ENCODE assay signal across 10 mouse cellular contexts in genomic region chr6:52171938-52172337, GRCm38 (mm10). TPM values are rescaled to one million over a fixed set of nuclear protein-coding genes. Genes with fewer than 3 reads are reported as not detected.
DNase-seq lines count a peak whose midpoint lies in the region; ATAC-seq lines count a peak whose summit lies in the region.
"Had no signal": no experiment of that assay in that cellular context is flagged by ENCODE, and none has a peak within 500 bp of the region (broad histone marks: within the 10 kb centered on the region; RNA-seq: fewer than 3 reads in every experiment).

No protein-coding gene starts in this region.

- intact Hi-C loops in heart, postnatal 14 days (cut with DNase I) = no loop called here

- WGBS in heart, embryonic 14.5 days = 9% methylated on average over 7 of the region's 7 CpGs
- WGBS in embryonic facial prominence, embryonic 15.5 days = 8% methylated on average over 7 of the region's 7 CpGs
- WGBS in kidney, embryonic 16.5 days = 7% methylated on average over 7 of the region's 7 CpGs
- WGBS in neural tube, embryonic 12.5 days = 7% methylated on average over 7 of the region's 7 CpGs

- no peaks in the 10 kb centered on the region for H3K9me3 ChIP-seq in heart, embryonic 14.5 days (ENCODE audit: control insufficient read depth, low read length)
- H3K9me3 ChIP-seq in embryonic facial prominence, embryonic 15.5 days (replicated peaks) = no peaks in the 10 kb centered on the region
- H3K9me3 ChIP-seq in kidney, embryonic 16.5 days (ENCODE audit: low read length) = no peaks in the 10 kb centered on the region
- H3K9me3 ChIP-seq in neural tube, embryonic 12.5 days = no peaks in the 10 kb centered on the region

- H3K4me2 ChIP-seq in heart, embryonic 14.5 days (ENCODE audit: low read length) = peak overlapping the region; percentile 52; the same call in 1 of the 2 replicates
- peak overlapping the region; percentile 37; the same call in 1 of the 2 replicates for H3K4me2 ChIP-seq in embryonic facial prominence, embryonic 15.5 days (replicated peaks)
- peak overlapping the region; percentile 50 for H3K4me2 ChIP-seq in kidney, embryonic 16.5 days (replicated peaks; ENCODE audit: low read depth, low read length)
- H3K4me2 ChIP-seq in neural tube, embryonic 12.5 days (replicated peaks) = peak overlapping the region; percentile 99

- H3K27ac ChIP-seq in heart, embryonic 14.5 days (replicated peaks in 1 of 2; ENCODE audit: control insufficient read depth in 1 of 2, insufficient read depth in 1 of 2, low read depth in 2 of 2, low read length in 2 of 2) = no peak overlapping the region
- H3K27ac ChIP-seq in embryonic facial prominence, embryonic 15.5 days (replicated peaks) = no peak overlapping the region
- peak overlapping the region; percentile 85 for H3K27ac ChIP-seq in kidney, embryonic 16.5 days (ENCODE audit: low read length)
- peak overlapping the region; percentile 96 for H3K27ac ChIP-seq in neural tube, embryonic 12.5 days

- H3K36me3 ChIP-seq in heart, embryonic 14.5 days (ENCODE audit: control insufficient read depth, insufficient read depth, low read length) = no peaks in the 10 kb centered on the region
- no peaks in the 10 kb centered on the region for H3K36me3 ChIP-seq in embryonic facial prominence, embryonic 15.5 days
- peaks cover 7% of the 10 kb centered on the region; the same call in 1 of the 2 replicates for H3K36me3 ChIP-seq in kidney, embryonic 16.5 days (ENCODE audit: insufficient read depth, low read length)
- H3K36me3 ChIP-seq in neural tube, embryonic 12.5 days = peaks cover 21% of the 10 kb centered on the region

- peak overlapping the region in 1 of 2 experiments; percentile 23; a peak in 1 of 4 replicates for H3K4me3 ChIP-seq in heart, embryonic 14.5 days (ENCODE audit: control insufficient read depth in 1 of 2, insufficient read depth in 1 of 2, low read depth in 1 of 2, low read length in 2 of 2)
- H3K4me3 ChIP-seq in embryonic facial prominence, embryonic 15.5 days (replicated peaks) = peak overlapping the region; percentile 25; the same call in 1 of the 2 replicates
- peak overlapping the region; percentile 44 for H3K4me3 ChIP-seq in kidney, embryonic 16.5 days (ENCODE audit: low read length)
- peak overlapping the region; percentile 32 for H3K4me3 ChIP-seq in neural tube, embryonic 12.5 days

- peaks cover 0 to 3% of the 10 kb centered on the region in 2 experiments; a peak in 2 of 4 replicates for H3K4me1 ChIP-seq in heart, embryonic 14.5 days (ENCODE audit: control insufficient read depth in 2 of 2, insufficient read depth in 2 of 2, low read length in 2 of 2)
- peaks cover 11% of the 10 kb centered on the region for H3K4me1 ChIP-seq in embryonic facial prominence, embryonic 15.5 days
- peaks cover 88% of the 10 kb centered on the region for H3K4me1 ChIP-seq in kidney, embryonic 16.5 days (ENCODE audit: insufficient read depth, low read length)
- H3K4me1 ChIP-seq in neural tube, embryonic 12.5 days = peaks cover 81% of the 10 kb centered on the region

- peaks cover 97% of the 10 kb centered on the region for H3K27me3 ChIP-seq in heart, embryonic 14.5 days (ENCODE audit: control insufficient read depth, insufficient read depth, low read length)
- H3K27me3 ChIP-seq in embryonic facial prominence, embryonic 15.5 days = peaks cover 96% of the 10 kb centered on the region
- H3K27me3 ChIP-seq in kidney, embryonic 16.5 days (ENCODE audit: insufficient read depth, low read length) = no peaks in the 10 kb centered on the region
- no peaks in the 10 kb centered on the region for H3K27me3 ChIP-seq in neural tube, embryonic 12.5 days (replicated peaks)
- H3K27me3 ChIP-seq: CH12.LX had no signal

- H3K9ac ChIP-seq in heart, embryonic 14.5 days (ENCODE audit: low read length) = no peak overlapping the region
- no peak overlapping the region for H3K9ac ChIP-seq in embryonic facial prominence, embryonic 15.5 days
- peak overlapping the region; percentile 61 for H3K9ac ChIP-seq in kidney, embryonic 16.5 days (replicated peaks; ENCODE audit: low read length)
- H3K9ac ChIP-seq in neural tube, embryonic 12.5 days = peak overlapping the region; percentile 99

- ATAC-seq in heart, embryonic 14.5 days (ENCODE audit: insufficient number of reproducible peaks, insufficient read depth, low FRiP score, low read depth) = no peak
- no peak; the same call in 1 of the 2 replicates for ATAC-seq in embryonic facial prominence, embryonic 15.5 days (ENCODE audit: insufficient number of reproducible peaks, low FRiP score, low TSS enrichment, low read depth)
- peak; percentile 13 for ATAC-seq in kidney, embryonic 16.5 days (ENCODE audit: low FRiP score, low TSS enrichment)
- ATAC-seq in neural tube, embryonic 12.5 days (ENCODE audit: low FRiP score, low read depth) = no peak

- no peak for DNase-seq in heart, postnatal 14 days
- no peak for DNase-seq in thymus, postnatal 14 days
- DNase-seq in spleen, adult 12 weeks (ENCODE audit: low spot score) = no peak
- DNase-seq in spleen, postnatal 36 days (ENCODE audit: low spot score in 2 of 2) = no peak

RNA-seq across cellular contexts. Expression of gene 5730596B20Rik, which starts 5.4 kb away (rescaled TPM):
- not detected in 2 replicates for polyA plus RNA-seq in heart, embryonic 14.5 days (2014; fragmentation: Nextera tagmentation; extraction: Ambion mirVana)
- total RNA-seq in heart, postnatal 14 days (2021) = under 1 TPM; 0.17 to 0.20 TPM
- polyA plus RNA-seq in embryonic facial prominence, embryonic 15.5 days (2015; fragmentation: Nextera tagmentation; extraction: Ambion mirVana) = not detected in 2 replicates
- polyA plus RNA-seq in kidney, embryonic 16.5 days (2015; fragmentation: Nextera tagmentation; extraction: Ambion mirVana) = 1.7 and 2.5 TPM in 2 replicates
- 6.4 and 7.0 TPM in 2 replicates for polyA plus RNA-seq in neural tube, embryonic 12.5 days (2016; fragmentation: Nextera tagmentation; extraction: Ambion mirVana)
- total RNA-seq: CH12.LX; granulocyte monocyte progenitor cell, adult 5-6 weeks had no signal

RNA-seq across cellular contexts. Expression of gene Hoxa2, which starts 7.3 kb away (rescaled TPM):
- polyA plus RNA-seq in heart, embryonic 14.5 days (2014; fragmentation: Nextera tagmentation; extraction: Ambion mirVana) = 0.51 and 0.66 TPM in 2 replicates
- under 1 TPM; 0.24 to 0.76 TPM for total RNA-seq in heart, postnatal 14 days (2021)
- 0.32 and 0.45 TPM in 2 replicates for polyA plus RNA-seq in embryonic facial prominence, embryonic 15.5 days (2015; fragmentation: Nextera tagmentation; extraction: Ambion mirVana)
- polyA plus RNA-seq in kidney, embryonic 16.5 days (2015; fragmentation: Nextera tagmentation; extraction: Ambion mirVana) = 2.1 and 2.6 TPM in 2 replicates
- 25.6 and 34.2 TPM in 2 replicates for polyA plus RNA-seq in neural tube, embryonic 12.5 days (2016; fragmentation: Nextera tagmentation; extraction: Ambion mirVana)
- total RNA-seq: CH12.LX; granulocyte monocyte progenitor cell, adult 5-6 weeks had no signal

RNA-seq across cellular contexts. Expression of gene Hoxa1, which starts 13.8 kb away (rescaled TPM):
- 0.75 and 0.82 TPM in 2 replicates for polyA plus RNA-seq in heart, embryonic 14.5 days (2014; fragmentation: Nextera tagmentation; extraction: Ambion mirVana)
- under 1 TPM; 0.15 to 0.22 TPM for total RNA-seq in heart, postnatal 14 days (2021)
- polyA plus RNA-seq in embryonic facial prominence, embryonic 15.5 days (2015; fragmentation: Nextera tagmentation; extraction: Ambion mirVana) = 0.39 and 0.52 TPM in 2 replicates
- 0.81 and 0.82 TPM in 2 replicates for polyA plus RNA-seq in kidney, embryonic 16.5 days (2015; fragmentation: Nextera tagmentation; extraction: Ambion mirVana)
- polyA plus RNA-seq in neural tube, embryonic 12.5 days (2016; fragmentation: Nextera tagmentation; extraction: Ambion mirVana) = 4.7 and 5.0 TPM in 2 replicates

RNA-seq across cellular contexts. Expression of gene Hoxa4, which starts 19.6 kb away (rescaled TPM):
- polyA plus RNA-seq in heart, embryonic 14.5 days (2014; fragmentation: Nextera tagmentation; extraction: Ambion mirVana) = 0.32 and 0.36 TPM in 2 replicates
- under 1 TPM; 0.44 to 0.62 TPM for total RNA-seq in heart, postnatal 14 days (2021)
- polyA plus RNA-seq in embryonic facial prominence, embryonic 15.5 days (2015; fragmentation: Nextera tagmentation; extraction: Ambion mirVana) = 0.17 and 0.29 TPM in 2 replicates
- 1.2 and 1.4 TPM in 2 replicates for polyA plus RNA-seq in kidney, embryonic 16.5 days (2015; fragmentation: Nextera tagmentation; extraction: Ambion mirVana)
- 7.1 and 9.7 TPM in 2 replicates for polyA plus RNA-seq in neural tube, embryonic 12.5 days (2016; fragmentation: Nextera tagmentation; extraction: Ambion mirVana)
- total RNA-seq: CH12.LX had no signal

RNA-seq across cellular contexts. Expression of gene Hoxa5, which starts 32.4 kb away (rescaled TPM):
- polyA plus RNA-seq in heart, embryonic 14.5 days (2014; fragmentation: Nextera tagmentation; extraction: Ambion mirVana) = 0.31 and 1.3 TPM in 2 replicates
- total RNA-seq in heart, postnatal 14 days (2021) = 1 to 10 TPM; 1.4 to 2.1 TPM
- polyA plus RNA-seq in embryonic facial prominence, embryonic 15.5 days (2015; fragmentation: Nextera tagmentation; extraction: Ambion mirVana) = 0.17 and 0.39 TPM in 2 replicates
- 9.0 and 9.5 TPM in 2 replicates for polyA plus RNA-seq in kidney, embryonic 16.5 days (2015; fragmentation: Nextera tagmentation; extraction: Ambion mirVana)
- polyA plus RNA-seq in neural tube, embryonic 12.5 days (2016; fragmentation: Nextera tagmentation; extraction: Ambion mirVana) = 72.6 and 76.1 TPM in 2 replicates

Comparison
In these comparisons a context has a peak if more than half of its experiments do, and no peak if none do; other contexts are left out.
1. H3K27ac ChIP-seq: peak in kidney, embryonic 16.5 days (single experiment) and neural tube, embryonic 12.5 days (single experiment); none in heart, embryonic 14.5 days (0 of 2) and embryonic facial prominence, embryonic 15.5 days (single experiment).
2. H3K4me2 ChIP-seq: peak in every context shown above with its lines; median percentile 99 in neural tube, embryonic 12.5 days; 52 in heart, embryonic 14.5 days; 50 in kidney, embryonic 16.5 days; 37 in embryonic facial prominence, embryonic 15.5 days.
3. H3K9ac ChIP-seq: peak in kidney, embryonic 16.5 days (single experiment) and neural tube, embryonic 12.5 days (single experiment); none in heart, embryonic 14.5 days (single experiment) and embryonic facial prominence, embryonic 15.5 days (single experiment).